Mouse (Mus musculus): ENCODE results near the gene Traip.

GRCm38 (mm10) chr9:107975399-107976386, 25.8 kb downstream of the Traip start, which contains the start of gene Uba7:
- no peak for TF ChIP-seq CTCF (IDR thresholded peaks at IDR 0.05)
- no peak for TF ChIP-seq EP300 (IDR thresholded peaks at IDR 0.05)
